ENCODE assay signal across 26 mouse cellular contexts in the genomic region with DNA sequence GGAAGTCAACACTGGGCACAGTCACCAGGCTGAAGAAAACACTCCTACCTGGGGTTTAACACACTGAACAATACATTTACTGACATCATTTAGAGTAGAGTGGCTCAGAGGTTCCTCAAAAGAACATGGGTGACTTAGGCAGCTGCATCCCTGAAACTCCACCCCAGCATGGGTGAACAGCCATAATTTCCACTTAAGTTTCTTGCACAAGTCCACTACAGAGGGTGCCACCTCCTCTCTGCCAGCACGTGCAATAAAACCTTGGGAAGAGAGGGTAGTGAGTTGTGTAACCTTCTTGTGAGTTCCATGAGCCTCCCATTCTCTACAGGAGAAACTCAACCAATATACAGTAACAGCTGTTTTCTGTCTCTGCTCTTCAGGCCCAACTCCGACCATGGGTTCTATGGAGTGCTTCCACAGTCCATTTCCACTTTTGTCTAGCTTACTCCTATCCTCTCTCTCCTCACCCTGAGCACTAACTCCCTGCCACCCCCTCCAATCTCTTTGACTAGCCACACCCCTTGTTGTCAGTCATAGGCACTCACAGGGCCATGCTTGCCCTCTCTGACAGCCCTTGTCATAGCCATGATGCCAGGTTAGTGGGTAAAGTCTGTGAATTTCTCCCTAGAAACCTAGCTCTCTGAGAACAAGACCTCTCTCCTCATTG. TPM values are rescaled to one million over a fixed set of nuclear protein-coding genes. Genes with fewer than 3 reads are reported as not detected.
"Had no signal": no experiment of that assay in that cellular context is flagged by ENCODE, and none has a peak within 500 bp of the region (broad histone marks: within the 10 kb centered on the region; RNA-seq: fewer than 3 reads in every experiment).

No protein-coding gene starts in this region.

- H3K4me1 ChIP-seq: kidney, embryonic 15.5 days; liver, embryonic 13.5 days; neural tube, embryonic 12.5 days; neural tube, embryonic 15.5 days had no signal

- H3K4me3 ChIP-seq: kidney, embryonic 15.5 days; layer of hippocampus, adult 2 months; liver, embryonic 13.5 days; neural tube, embryonic 12.5 days; neural tube, embryonic 15.5 days had no signal

- DNase-seq: kidney, adult 11 months; kidney, adult 8-10 months; kidney, postnatal 10 days; layer of hippocampus, adult 9-11 months; liver, embryonic 13.5 days; lung, adult 2 months; lung, postnatal 36 days; midbrain, embryonic 14.5 days; right cerebral cortex, adult 18-20 months; right cerebral cortex, postnatal 14 days; right cerebral cortex, postnatal 4 days; thymus, adult 2 months; thymus, postnatal 14 days had no signal

- H3K9me3 ChIP-seq: kidney, embryonic 15.5 days; liver, embryonic 13.5 days; neural tube, embryonic 12.5 days; neural tube, embryonic 15.5 days had no signal

- H3K9ac ChIP-seq: kidney, embryonic 15.5 days; liver, embryonic 13.5 days; neural tube, embryonic 12.5 days; neural tube, embryonic 15.5 days had no signal

- H3K27ac ChIP-seq: kidney, embryonic 15.5 days; layer of hippocampus, adult 2 months; liver, embryonic 13.5 days; neural tube, embryonic 12.5 days; neural tube, embryonic 15.5 days; stomach, postnatal 0 days had no signal

- H3K36me3 ChIP-seq: kidney, embryonic 15.5 days; liver, embryonic 13.5 days; neural tube, embryonic 12.5 days; neural tube, embryonic 15.5 days had no signal

- H3K27me3 ChIP-seq: kidney, embryonic 15.5 days; liver, embryonic 13.5 days; neural tube, embryonic 12.5 days; neural tube, embryonic 15.5 days had no signal

- H3K4me2 ChIP-seq: kidney, embryonic 15.5 days; liver, embryonic 13.5 days; midbrain, embryonic 11.5 days; neural tube, embryonic 12.5 days; neural tube, embryonic 15.5 days had no signal

RNA-seq across cellular contexts. Expression of a gene that starts 25.8 kb away (rescaled TPM):
- polyA plus RNA-seq: liver, adult 2 months had no signal

RNA-seq across cellular contexts. Expression of a gene that starts 54.0 kb away (rescaled TPM):
- total RNA-seq: layer of hippocampus, adult 2 months; layer of hippocampus, postnatal 25 days; left cerebral cortex, adult 18-20 months; left cerebral cortex, postnatal 10 days; left cerebral cortex, postnatal 36 days; midbrain, postnatal 0 days had no signal
- polyA plus RNA-seq: limb, embryonic 11.5 days; midbrain, embryonic 11.5 days; midbrain, embryonic 14.5 days; midbrain, postnatal 0 days; neural tube, embryonic 12.5 days; neural tube, embryonic 15.5 days had no signal
